Mouse (Mus musculus): ENCODE results near the gene Fbxl17.

GRCm38 (mm10) chr17:63367476-63367875, 132.3 kb downstream of the Fbxl17 start:
- TF ChIP-seq CTCF (IDR thresholded peaks at IDR 0.05; ENCODE audit: borderline replicate concordance, insufficient read depth, low read length) = no peak
- no peak for TF ChIP-seq POLR2A (IDR thresholded peaks at IDR 0.05; ENCODE audit: low read depth, low read length)

All from embryonic fibroblast, embryonic 13.5 days (primary cell).